Mouse (Mus musculus) spleen, adult 2 months (tissue): ENCODE results near the gene Fosb.

Experiments used
- CTCF ChIP-seq: fragments of 200-500 bp; IDR thresholded peaks from 2 replicates; pipeline ENCODE4 v1.5.1; 2011; ENCODE audit warnings: mild to moderate bottlenecking, inconsistent platforms; ENCODE audit not compliant: insufficient read depth, insufficient read length, insufficient replicate concordance; ENCODE audit errors: extremely low read depth
- POLR2A ChIP-seq: fragments of 200-500 bp; IDR thresholded peaks from 2 replicates; pipeline ENCODE4 v1.6.1; 2011; ENCODE audit warnings: low read depth, low read length, inconsistent platforms

GRCm38 (mm10) chr7:19316451-19317161, 6.8 kb upstream of the Fosb start:
- TF ChIP-seq POLR2A (no peak), CTCF (no peak)
